Mouse (Mus musculus) intestine, embryonic 15.5 days (tissue): ENCODE measurements around the gene Cnot10. TPM values are rescaled to one million over a fixed set of nuclear protein-coding genes. Genes with fewer than 3 reads are reported as not detected.
A peak's percentile ranks its signal among the peaks of the same experiment; 100 is the strongest.

ENCODE experiments used
- ATAC-seq: fragments of 200-750 bp; cut with Nextera tagmentation; 2 replicates; pipeline ENCODE4 v1.8.0; 2017; ENCODE audit warnings: moderate TSS enrichment, moderate library complexity
- H3K27ac ChIP-seq: fragments of 300-500 bp; sonication (generic); 2 replicates; pipeline ENCODE4 v1.5.1; 2015; ENCODE audit warnings: mild to moderate bottlenecking, inconsistent platforms
- H3K27me3 ChIP-seq: fragments of 300-500 bp; sonication (generic); replicated peaks from 2 replicates; pipeline ENCODE4 v1.6.1; 2015; ENCODE audit warnings: inconsistent platforms
- H3K36me3 ChIP-seq: fragments of 300-500 bp; sonication (generic); 2 replicates; pipeline ENCODE4 v1.6.1; 2015; ENCODE audit warnings: inconsistent platforms
- H3K4me1 ChIP-seq: fragments of 300-500 bp; sonication (generic); replicated peaks from 2 replicates; pipeline ENCODE4 v1.6.1; 2015; ENCODE audit warnings: inconsistent platforms
- H3K4me2 ChIP-seq: fragments of 300-500 bp; sonication (generic); replicated peaks from 2 replicates; pipeline ENCODE4 v1.6.1; 2015; ENCODE audit warnings: mild to moderate bottlenecking, inconsistent platforms
- H3K4me3 ChIP-seq: fragments of 300-500 bp; sonication (generic); replicated peaks from 2 replicates; pipeline ENCODE4 v1.5.1; 2015; ENCODE audit warnings: inconsistent platforms
- H3K9ac ChIP-seq: fragments of 300-500 bp; sonication (generic); 2 replicates; pipeline ENCODE4 v1.6.1; 2015; ENCODE audit warnings: inconsistent platforms
- H3K9me3 ChIP-seq: fragments of 300-500 bp; sonication (generic); 2 replicates; pipeline ENCODE4 v1.6.1; 2016; ENCODE audit warnings: inconsistent platforms
- WGBS: fragments of 180-500 bp; shearing (Covaris S2); methylation state at CpG from one replicate; pipeline ENCODE4 v1.1.7; 2015; 5-methylcytosine and 5-hydroxymethylcytosine counted together
- polyA plus RNA-seq: library from polyadenylated mRNA; unstranded; fragments of >200 nt; fragmentation: Nextera tagmentation; extraction: Ambion mirVana; gene quantifications from 2 replicates; pipeline ENCODE4 v1.2.1, GENCODE M21; 2015

The Cnot10 gene
- polyA plus RNA-seq, 1 experiment from 2014 or later, result 51.9 TPM

DNA sequence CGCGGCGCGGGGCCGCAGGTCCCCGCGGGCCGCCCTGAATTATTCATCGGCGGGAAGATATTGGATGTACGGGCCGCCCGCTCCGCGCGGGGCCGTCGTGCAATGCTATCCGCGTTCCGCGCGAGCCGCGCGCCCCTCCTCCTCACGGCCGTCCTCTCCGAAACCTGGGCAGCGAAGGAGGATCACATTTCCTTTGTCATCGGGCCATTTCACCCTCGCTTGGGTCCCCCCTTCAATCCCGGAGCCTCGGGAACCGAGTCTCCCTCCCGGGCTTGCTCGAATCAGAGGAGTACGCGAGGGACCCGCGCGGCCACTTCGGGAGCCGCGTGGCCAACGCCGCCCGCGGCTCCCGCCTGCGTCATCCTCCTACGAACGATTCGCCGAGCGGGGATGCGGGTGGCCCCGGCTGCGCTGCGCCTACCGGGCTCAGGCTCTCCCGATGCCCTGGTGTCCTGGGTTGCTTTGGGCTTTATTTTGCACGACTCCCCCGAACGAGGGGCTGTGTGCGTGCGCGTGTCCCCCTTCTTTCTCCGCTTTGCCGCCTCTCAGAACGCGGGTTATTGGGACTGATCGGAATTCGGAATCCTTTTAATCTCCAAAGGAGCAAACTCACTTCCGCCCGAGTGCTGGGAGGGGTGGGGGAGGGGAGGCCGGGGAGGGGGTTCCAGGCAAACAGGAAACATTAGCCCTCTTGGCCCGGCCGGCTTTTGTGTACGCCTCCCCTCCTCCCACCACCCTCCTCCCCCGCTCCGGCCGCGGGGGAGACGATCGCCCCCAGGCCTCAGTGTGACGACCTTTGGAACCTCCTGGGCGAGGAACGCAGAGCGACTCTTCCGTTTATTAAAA, 76.0 kb downstream of the Cnot10 start, which contains the start of gene Trim71:
TSS of gene Trim71 (minus strand) at position 609 of the 846 bp plus-strand sequence.
- Histone ChIP-seq H3K27me3 (peaks cover 37% of the 10 kb centered on the region), H3K4me3 (peak within 1 kb of the TSS; percentile 64), H3K9me3 (no peaks in the 10 kb centered on the region), H3K27ac (peak within 1 kb of the TSS; percentile 96), H3K36me3 (no peaks in the 10 kb centered on the region), H3K4me1 (peaks cover 6% of the 10 kb centered on the region; the same call in 1 of the 2 replicates), H3K4me2 (peak within 1 kb of the TSS; percentile 93), H3K9ac (peak within 1 kb of the TSS; percentile 80)
- under 1% methylated on average over 91 of the region's 91 CpGs for WGBS
- ATAC-seq, result peak; percentile 82

DNA sequence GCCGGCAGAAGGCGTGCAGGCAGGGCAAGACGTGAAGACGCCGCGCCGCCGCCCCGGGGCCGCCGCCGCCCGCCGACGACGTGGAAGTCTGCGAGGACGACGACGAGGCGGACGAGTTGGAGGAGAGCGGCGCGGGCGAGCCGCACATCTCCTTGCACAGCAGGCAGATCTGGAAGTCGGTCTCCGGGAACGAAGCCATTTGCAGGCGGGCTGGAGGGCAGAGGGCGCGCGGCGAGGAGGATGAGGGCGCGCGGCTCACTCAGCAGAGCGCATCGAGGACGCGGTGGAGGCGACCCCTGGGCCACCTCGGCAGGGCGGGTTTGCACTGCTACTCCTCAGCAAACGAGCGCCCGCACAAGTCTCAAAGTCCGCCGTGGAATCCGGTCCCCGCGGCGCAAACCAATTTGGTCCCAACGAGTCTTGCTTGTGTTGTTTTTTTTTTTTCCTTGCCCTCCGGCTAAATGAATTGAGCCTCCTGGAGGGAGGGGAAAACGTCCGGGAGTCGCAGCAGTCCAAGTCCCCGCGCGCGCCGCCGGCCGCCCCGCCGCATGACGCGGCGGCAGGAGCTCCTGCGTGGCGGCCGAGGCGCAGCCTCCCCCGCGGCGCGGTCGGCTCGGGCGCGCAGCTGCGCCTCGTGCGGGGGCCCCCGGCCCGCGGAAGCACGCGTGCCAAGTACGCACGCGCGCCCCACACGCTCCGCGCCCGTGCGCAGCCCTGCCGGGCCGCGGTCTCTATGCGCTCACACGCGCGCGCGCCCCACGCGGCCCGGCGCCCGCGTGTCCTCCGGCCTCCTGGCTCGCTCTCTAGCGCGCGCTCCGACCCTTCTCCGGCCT, 76.8 kb downstream of the Cnot10 start:
- under 1% methylated on average over 117 of the region's 122 CpGs for WGBS
- Histone ChIP-seq H3K9me3 (no peaks in the 10 kb centered on the region), H3K27ac (peak overlapping the region; percentile 96), H3K4me3 (peak overlapping the region; percentile 64), H3K27me3 (peaks cover 39% of the 10 kb centered on the region), H3K4me2 (peak overlapping the region; percentile 93), H3K9ac (peak overlapping the region; percentile 80), H3K36me3 (no peaks in the 10 kb centered on the region), H3K4me1 (peaks cover 6% of the 10 kb centered on the region; the same call in 1 of the 2 replicates)
- ATAC-seq, result no peak

DNA sequence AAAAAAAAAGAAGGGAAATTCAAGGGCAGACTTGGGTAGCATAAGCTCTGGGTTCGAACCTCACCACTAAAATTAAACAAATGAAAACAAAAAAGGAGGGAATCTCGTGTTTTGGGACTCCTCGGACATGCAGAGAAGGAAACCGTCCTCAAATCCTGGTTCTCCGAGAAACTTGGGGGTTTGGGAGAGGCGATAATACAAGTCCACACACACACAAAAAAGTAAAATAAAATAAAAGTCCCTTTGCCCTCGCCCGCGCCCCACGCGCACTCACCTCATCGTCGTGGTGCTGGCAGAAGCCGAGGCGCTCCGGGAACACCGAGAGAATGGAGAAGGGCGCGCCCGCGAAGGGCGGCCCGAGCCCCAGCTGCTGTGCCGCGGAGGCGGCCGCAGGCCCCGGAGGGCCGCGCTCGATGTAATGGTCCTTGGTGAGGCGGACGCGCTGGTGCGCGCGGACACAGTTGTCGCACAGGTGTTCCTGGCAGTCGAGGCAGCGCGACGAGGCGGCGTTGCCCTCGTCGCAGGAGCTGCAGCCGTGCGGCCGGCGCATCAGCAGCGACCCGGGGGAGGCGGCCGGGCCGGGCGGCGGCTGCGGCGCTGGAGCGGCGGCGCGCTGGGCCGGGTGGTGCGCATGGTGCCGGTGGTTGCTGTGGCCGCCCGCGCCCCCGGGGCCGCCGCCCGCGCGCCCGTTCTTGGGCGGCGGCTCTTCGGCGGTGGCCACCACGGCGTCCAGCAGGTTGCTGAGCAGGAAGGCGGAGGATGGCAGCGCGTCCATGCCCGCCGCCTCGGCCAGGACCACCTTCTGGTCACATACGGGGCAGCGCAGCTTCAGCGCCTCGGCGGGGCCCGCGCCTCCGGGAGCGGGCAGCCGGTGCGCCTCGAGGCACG, 77.7 kb downstream of the Cnot10 start:
- Histone ChIP-seq H3K9ac (peak overlapping the region; percentile 80), H3K9me3 (no peaks in the 10 kb centered on the region), H3K36me3 (no peaks in the 10 kb centered on the region), H3K4me3 (peak overlapping the region; percentile 64), H3K4me2 (peak overlapping the region; percentile 93), H3K27ac (peak overlapping the region; percentile 96), H3K27me3 (peaks cover 39% of the 10 kb centered on the region), H3K4me1 (peaks cover 6% of the 10 kb centered on the region; the same call in 1 of the 2 replicates)
- WGBS, result 1% methylated on average over 99 of the region's 101 CpGs
- no peak for ATAC-seq

DNA sequence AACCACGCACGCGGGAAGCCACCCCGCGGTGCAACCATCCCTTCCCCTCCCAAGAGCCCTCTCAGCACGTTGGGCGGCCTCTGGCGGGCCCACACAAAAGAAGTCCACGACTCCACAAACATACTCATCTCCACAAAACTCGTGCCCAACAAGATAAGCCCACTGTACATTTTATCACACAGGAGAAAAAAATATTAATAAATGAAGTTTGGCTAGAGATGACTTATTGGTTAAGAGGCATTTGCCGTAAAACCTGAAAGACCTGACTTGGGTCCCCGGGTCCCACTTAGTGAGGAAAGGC, 78.4 kb downstream of the Cnot10 start:
- Histone ChIP-seq H3K9me3 (no peaks in the 10 kb centered on the region), H3K4me3 (peak overlapping the region; percentile 64), H3K27me3 (peaks cover 39% of the 10 kb centered on the region), H3K4me1 (peaks cover 11% of the 10 kb centered on the region; the same call in 1 of the 2 replicates), H3K27ac (no peak overlapping the region), H3K9ac (peak overlapping the region; percentile 80), H3K4me2 (peak overlapping the region; percentile 93), H3K36me3 (no peaks in the 10 kb centered on the region)
- 3% methylated on average over 12 of the region's 12 CpGs for WGBS
- ATAC-seq, result no peak

DNA sequence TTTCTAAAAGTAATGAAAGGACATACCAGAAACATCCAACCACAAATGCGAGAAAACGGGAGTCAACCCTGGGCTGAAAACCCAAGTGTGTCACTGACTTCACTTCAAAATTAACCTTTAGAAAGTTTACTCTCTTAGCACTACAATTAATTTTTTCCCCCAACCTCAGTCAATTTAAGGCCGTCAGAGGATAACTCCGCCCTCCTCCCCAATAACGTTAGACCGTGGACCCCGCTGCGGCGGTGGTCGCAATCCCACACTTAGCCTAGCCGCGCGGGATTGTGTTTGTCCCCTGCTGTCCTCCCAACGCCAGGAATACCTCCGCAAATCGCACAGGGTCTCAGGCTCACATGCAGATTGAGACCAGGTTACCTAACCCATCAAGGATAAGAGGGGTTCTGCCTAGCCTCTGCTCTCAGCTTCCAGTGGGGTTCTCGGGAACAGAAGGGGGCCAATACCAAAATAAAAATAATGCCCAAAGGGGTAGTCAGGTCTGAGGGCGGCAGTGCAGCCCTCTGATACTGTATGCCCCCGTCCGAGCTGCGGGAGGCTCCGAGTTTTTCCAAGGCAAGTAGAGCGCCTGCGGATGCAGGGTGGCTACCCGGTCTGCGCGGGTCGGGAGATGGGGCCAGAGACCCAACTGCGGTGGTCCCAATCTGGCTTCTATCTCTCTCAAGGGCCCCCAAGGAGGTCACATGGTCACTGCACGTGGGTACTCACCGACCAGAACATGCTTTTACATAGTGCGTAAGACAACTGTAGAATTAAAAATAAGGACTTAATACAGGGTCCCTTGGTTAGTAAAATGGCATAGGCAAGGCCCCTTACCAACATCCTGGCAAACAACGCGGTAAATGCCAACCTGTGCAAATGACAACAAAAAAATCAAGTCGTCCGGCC, 79.0 kb downstream of the Cnot10 start:
- Histone ChIP-seq H3K27ac (no peak overlapping the region), H3K4me2 (peak overlapping the region; percentile 93), H3K4me1 (peaks cover 11% of the 10 kb centered on the region), H3K4me3 (peak overlapping the region; percentile 64), H3K27me3 (peaks cover 39% of the 10 kb centered on the region), H3K36me3 (no peaks in the 10 kb centered on the region), H3K9ac (peak overlapping the region; percentile 80), H3K9me3 (no peaks in the 10 kb centered on the region)
- 4% methylated on average over 36 of the region's 36 CpGs for WGBS
- no peak for ATAC-seq

DNA sequence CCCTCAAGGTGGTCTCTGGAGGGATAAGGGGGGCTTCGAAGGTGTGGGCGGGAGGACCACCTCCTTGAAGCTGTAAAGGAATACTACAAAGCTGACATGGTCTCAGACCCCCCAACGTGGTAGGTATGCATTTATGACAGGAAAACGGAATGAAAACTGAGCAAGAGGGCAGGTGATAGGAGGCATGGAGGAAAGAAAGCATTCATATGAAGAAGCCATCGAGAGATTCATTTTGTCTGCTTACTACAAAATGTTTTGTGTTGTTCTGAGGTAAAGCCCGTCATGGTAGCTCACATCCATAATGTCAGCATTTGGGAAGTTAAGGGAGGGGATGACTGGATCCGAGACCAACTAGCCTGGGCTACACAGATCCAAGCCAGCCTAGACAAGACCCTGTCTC, 79.8 kb downstream of the Cnot10 start:
- H3K27ac ChIP-seq, result no peak overlapping the region
- H3K36me3 ChIP-seq, result no peaks in the 10 kb centered on the region
- ATAC-seq, result no peak
- 19% methylated on average over 7 of the region's 7 CpGs for WGBS
- H3K27me3 ChIP-seq, result peaks cover 39% of the 10 kb centered on the region
- H3K9ac ChIP-seq, result peak overlapping the region; percentile 80
- H3K4me3 ChIP-seq, result peak overlapping the region; percentile 64
- H3K4me2 ChIP-seq, result peak overlapping the region; percentile 93
- peaks cover 15% of the 10 kb centered on the region for H3K4me1 ChIP-seq
- H3K9me3 ChIP-seq, result no peaks in the 10 kb centered on the region

DNA sequence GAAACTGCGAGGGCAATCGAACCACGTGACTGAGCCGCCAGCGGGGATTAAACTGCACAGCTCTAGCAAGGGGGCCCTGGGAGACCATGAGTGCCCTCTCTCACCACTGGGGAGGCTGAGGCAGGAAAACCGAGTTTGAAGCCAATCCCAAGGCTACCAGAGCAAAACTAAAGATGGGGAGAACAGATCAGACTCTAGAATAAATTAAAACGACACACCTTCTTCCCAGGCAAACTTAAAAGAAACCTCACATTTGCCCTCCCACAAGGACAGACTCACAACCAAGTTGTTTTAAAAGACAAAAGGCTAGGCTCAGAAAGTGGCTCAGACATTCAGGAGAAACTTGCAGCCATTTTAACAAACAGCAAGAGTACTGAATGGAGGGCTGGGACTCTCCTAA, 82.9 kb downstream of the Cnot10 start:
- H3K4me3 ChIP-seq, result no peak overlapping the region
- no peak overlapping the region for H3K9ac ChIP-seq
- H3K27ac ChIP-seq, result peak overlapping the region; percentile 29
- peaks cover 19% of the 10 kb centered on the region for H3K27me3 ChIP-seq
- H3K9me3 ChIP-seq, result no peaks in the 10 kb centered on the region
- no peak for ATAC-seq
- 25% methylated on average over 7 of the region's 7 CpGs for WGBS
- peaks cover 17% of the 10 kb centered on the region for H3K4me1 ChIP-seq
- peak overlapping the region; percentile 93 for H3K4me2 ChIP-seq
- H3K36me3 ChIP-seq, result no peaks in the 10 kb centered on the region

DNA sequence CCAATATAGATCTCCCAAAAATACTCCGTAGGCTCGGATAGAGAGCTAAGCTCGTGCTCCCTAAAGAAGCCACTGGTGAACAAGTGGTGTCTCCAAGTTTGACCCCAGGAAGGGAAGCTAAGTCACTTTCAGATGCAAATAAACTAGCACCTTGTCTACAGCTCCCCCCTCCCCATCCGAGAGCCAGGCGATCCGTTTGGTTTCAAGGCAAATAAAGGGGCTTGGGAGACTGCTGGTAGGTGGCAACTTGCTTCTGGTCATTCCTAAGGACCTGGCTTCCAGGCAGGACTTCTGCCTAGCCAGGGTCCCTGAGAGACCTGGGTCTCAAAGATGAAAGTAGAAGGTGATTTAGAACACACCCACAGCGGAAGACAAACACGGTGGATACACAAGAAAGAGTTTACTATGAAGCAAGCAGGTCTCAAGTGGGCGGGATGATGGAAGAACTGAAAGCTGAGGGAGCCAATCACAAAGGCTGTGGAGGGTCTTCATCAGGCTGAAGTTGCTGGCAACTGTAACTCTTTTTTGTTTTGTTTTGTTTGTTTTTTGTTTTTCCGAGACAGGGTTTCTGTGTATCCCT, 83.6 kb downstream of the Cnot10 start:
- Histone ChIP-seq H3K9ac (no peak overlapping the region), H3K4me2 (peak overlapping the region; percentile 93)

DNA sequence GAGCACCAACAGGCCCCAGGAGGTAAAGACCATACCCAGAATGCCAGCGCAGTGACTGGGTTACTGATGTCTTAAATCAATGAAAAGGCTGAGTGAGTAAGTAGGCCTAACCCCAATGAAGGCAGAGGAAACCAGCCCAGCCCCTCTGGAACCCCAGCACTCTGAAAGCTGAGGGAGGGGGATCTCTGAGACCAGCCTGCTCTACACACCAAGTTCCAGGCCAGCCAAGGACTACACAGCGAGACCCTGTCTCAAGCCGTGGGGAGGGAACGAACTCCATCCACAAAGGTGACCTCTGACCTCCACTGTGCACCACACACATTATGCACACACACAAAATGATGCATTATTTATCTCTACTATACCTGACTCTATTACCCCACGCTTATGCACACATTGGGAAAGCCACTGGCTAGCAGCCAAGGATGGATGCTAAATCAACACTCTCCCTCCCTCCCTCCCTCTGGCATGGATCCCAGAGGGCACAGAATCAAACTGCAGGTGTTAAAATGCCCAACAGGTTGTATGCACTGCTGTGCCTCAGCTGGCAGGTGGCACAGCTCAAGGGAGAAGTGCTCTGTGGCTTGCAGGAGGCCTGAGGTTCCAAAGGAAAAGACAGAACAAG, 85.5 kb downstream of the Cnot10 start:
- Histone ChIP-seq H3K4me3 (no peak overlapping the region), H3K9me3 (no peaks in the 10 kb centered on the region), H3K4me1 (peaks cover 21% of the 10 kb centered on the region), H3K9ac (no peak overlapping the region), H3K36me3 (no peaks in the 10 kb centered on the region), H3K27ac (peak overlapping the region; percentile 59), H3K4me2 (peak overlapping the region; percentile 7; the same call in 1 of the 2 replicates), H3K27me3 (0 out of 2 replicates have a peak, but pooled peaks cover 2% of the 10 kb centered on the region)
- peak; percentile 85 for ATAC-seq
- 44% methylated on average over 5 of the region's 5 CpGs for WGBS

More for the DNA sequence above, 83.6 kb downstream of the Cnot10 start:
- H3K36me3 ChIP-seq, result no peaks in the 10 kb centered on the region
- ATAC-seq, result no peak
- H3K27ac ChIP-seq, result peak overlapping the region; percentile 29; the same call in 1 of the 2 replicates
- H3K4me1 ChIP-seq, result peaks cover 17% of the 10 kb centered on the region; the same call in 1 of the 2 replicates
- H3K27me3 ChIP-seq, result peaks cover 15% of the 10 kb centered on the region
- 0 out of 2 replicates have a peak overlapping the region, but pooled peaks have one; percentile 2 for H3K4me3 ChIP-seq
- H3K9me3 ChIP-seq, result no peaks in the 10 kb centered on the region
- WGBS, result 41% methylated on average over 10 of the region's 10 CpGs

DNA sequence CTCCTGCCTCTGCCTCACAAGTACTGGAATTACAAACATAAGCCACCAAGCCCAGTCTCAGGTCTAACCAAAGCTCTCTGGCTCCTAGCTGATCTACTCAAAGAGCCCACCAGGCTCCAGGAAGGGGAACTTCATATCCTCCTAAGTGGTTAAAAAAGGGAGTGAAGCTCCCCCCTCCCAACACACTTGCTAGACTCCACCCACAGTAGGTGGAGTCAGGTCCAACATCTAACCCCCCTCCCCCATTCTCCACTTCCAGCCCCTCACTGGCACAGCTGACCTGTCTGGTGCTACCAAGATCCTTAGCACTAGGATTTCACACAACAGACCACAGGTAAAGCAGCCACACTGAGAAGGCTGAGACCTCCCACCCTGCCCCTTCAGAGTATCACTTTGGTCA, 86.2 kb downstream of the Cnot10 start:
- H3K4me2 ChIP-seq, result no peak overlapping the region
- H3K36me3 ChIP-seq, result no peaks in the 10 kb centered on the region
- no peaks in the 10 kb centered on the region for H3K9me3 ChIP-seq
- peaks cover 26% of the 10 kb centered on the region for H3K4me1 ChIP-seq
- 0 out of 2 replicates have a peak, but pooled peaks cover under 1% of the 10 kb centered on the region for H3K27me3 ChIP-seq
- no peak overlapping the region for H3K4me3 ChIP-seq
- H3K9ac ChIP-seq, result no peak overlapping the region
- ATAC-seq, result no peak
- H3K27ac ChIP-seq, result 0 out of 2 replicates have a peak overlapping the region, but pooled peaks have one; percentile 45
